Mouse (Mus musculus) liver, adult 2 months (tissue): ENCODE measurements around the gene Mapk9.

Source experiments
- CTCF ChIP-seq: fragments of 200-500 bp; IDR thresholded peaks from 2 replicates; pipeline ENCODE4 v1.5.1; 2011; ENCODE audit warnings: low read depth, low read length, control low read depth
- POLR2A ChIP-seq: fragments of 200-500 bp; IDR thresholded peaks from 2 replicates; pipeline ENCODE4 v1.6.1; 2011; ENCODE audit warnings: low read length, control low read depth; ENCODE audit not compliant: insufficient read depth; ENCODE audit errors: extremely low read depth

DNA sequence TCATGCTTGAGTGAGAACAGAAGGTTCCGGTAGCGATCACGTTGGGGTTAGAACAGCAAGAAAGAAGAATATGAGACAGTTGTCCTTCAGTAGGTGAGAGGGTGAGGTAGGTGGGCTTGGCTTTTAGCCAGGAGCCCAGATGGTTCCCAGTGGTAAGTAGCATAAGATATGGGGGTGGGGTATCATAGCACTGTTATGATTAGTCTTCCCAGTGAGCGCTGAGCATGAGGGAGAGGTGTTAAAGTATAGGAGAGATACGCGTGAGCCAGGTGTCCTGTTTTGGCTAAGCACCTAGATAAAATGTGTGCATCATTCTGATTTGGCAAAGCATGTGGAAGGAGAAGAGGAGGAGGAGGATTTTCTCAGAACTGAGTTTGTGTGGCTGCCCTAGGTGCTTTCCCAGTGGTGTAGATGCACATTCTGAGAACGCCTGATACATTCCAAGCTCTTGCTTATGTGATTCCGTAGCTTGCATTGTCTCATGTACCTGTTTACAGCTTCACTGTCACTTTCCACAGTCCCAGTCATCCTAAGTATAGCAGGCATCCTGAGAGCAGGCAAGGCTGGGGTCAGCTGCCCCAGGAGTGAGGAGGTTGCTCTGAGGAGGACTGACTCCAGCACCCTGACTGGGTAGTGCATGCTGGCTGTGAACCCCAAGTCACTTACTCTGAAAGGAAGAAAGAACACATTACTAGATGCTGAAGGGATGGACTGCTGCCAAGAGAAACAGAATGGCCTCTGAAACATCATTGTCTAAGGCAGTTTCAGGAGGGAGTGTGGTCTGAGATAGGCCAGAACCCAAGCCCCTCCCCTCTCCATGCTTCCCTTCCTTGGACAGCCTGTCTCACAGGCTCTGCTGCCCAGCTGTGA lies 30.6 kb downstream of the Mapk9 start:
- TF ChIP-seq POLR2A (no peak), CTCF (no peak)
